Mouse (Mus musculus): ENCODE data around the gene Baiap2. TPM values are rescaled to one million over a fixed set of nuclear protein-coding genes. Genes with fewer than 3 reads are reported as not detected.

Gene Baiap2
- total RNA-seq (2021): 100 to 1,000 TPM; 197 to 200 TPM
- long read RNA-seq, experiment 1, full-length matches to known transcripts: 245 of 298 reads
- long read RNA-seq, experiment 1, partial matches to known transcripts: 43 of 298 reads
- long read RNA-seq, experiment 1, other reads (novel, unspliced or antisense): 10 of 298 reads
- long read RNA-seq, experiment 2, full-length matches to known transcripts: 216 of 282 reads
- long read RNA-seq, experiment 2, partial matches to known transcripts: 50 of 282 reads
- long read RNA-seq, experiment 2, other reads (novel, unspliced or antisense): 16 of 282 reads

DNA sequence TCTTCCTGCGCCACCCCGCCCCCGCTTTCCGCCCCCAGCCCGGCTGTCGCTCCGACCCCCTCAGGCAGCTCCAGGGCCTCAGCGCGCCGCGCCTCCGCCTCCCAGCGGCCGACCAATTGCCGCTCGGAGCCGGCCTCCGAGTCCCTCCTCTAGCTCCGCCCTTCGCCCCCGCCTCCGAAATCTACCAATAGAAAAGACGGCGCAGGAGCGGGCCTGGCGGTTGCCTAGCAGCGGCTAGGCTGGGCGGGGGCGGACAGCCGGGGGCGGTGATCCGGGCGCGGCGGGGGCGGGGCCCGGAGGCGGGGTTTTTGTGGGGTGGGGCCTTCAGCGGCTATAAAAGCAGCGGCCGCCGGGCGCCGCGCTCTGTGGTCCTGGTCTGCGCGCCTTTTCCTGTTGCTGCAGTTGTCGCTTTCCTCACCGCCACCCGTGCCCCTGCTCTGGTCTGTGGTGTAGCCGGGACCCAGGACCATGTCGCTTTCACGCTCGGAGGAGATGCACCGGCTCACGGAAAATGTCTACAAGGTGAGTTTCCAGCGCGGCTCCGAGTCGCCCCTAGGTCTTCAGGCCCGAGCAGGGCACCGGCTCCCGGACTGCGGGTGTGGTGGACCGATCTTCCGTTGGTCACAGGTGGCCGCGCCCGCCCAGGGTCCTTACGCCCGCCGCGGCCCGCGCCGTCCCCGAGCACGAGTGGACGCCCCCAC is at the start of gene Baiap2:
Gene Baiap2 (plus strand): TSS at position 37 of the 701 bp plus-strand sequence.
- DNase-seq (ENCODE audit: low spot score in 2 of 2): peak; percentile 99
- intact Hi-C loops (cut with DNase I): loop anchor here (2.0 kb wide), 1 partner anchor 48 kb away; no protein-coding TSS in a partner anchor

DNA sequence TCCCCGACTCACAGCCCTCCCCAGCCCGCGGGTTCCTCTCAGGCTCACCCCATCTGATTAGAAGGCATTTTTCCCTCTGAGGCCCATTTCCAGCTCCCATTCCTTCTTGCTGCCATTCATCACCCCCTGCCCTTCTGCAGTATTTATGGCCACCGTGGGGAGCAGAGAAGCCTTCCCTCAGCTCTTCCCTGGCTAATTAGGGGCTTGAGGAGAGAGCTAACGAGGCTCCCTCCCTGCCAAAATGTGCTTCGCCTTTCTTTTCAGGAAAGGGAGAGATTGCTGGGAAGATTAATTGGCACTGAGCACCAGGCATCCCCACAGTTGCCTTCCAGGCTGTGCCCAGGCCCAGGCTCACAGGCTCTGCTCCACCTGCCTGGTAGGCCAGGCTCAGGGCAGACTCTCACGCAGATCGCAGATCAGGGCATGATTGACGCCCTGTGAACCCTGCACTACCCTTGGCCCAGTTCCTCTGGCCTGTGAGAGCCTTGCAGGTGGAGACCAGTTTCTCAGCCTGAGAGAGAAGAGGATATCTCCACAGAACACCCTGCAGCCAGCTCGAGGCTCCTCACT is 48.8 kb upstream of the Baiap2 start:
- no peak for DNase-seq (ENCODE audit: low spot score in 2 of 2)
- intact Hi-C loops (cut with DNase I): no loop called here

DNA sequence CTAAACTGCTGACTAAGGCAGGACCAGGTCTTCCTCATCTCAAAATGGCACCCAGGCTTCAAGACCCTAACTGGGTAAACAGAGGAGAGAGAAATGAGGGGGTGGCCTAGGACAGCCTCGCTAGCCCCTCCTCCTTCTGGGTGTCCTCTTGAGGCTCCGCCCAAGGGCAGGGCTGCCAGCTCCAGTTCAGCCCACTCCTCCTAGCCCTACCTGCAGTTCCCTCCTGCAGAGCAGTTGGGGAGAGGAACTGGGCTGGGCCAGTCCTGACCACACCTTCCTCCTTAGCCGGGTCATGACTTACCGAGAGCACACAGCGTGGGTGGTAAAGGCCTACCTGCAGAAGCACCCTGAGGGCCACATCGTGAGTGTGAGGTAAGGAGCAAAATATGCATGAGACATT is 47.9 kb upstream of the Baiap2 start:
- intact Hi-C loops (cut with DNase I): no loop called here
- DNase-seq (ENCODE audit: low spot score in 2 of 2): no peak

- intact Hi-C loops (cut with DNase I): no loop called here
- no peak for DNase-seq (ENCODE audit: low spot score in 2 of 2)
Measured at GRCm38 (mm10) chr11:119897041-119897440, 45.5 kb upstream of the Baiap2 start.

DNA sequence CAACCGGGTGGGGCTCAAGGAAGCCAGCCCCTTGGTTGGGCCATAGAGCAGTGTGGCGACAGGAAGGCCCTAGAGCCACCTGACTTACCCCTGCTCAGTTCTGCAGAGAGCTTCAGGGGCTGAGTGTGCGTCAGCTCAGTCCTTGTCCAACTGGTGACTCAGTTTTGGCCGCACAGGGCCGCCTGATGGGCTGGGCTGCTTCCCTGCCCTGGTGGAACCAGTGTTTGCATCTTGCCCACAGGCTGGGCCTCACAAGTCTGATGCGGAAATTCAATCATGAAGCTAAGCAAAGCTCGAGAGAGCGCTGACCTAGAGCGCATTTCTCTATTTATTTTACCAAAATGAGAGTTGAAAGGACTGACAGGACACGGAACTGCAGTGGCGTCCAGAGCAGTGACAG is 43.6 kb upstream of the Baiap2 start:
- no peak for DNase-seq (ENCODE audit: low spot score in 2 of 2)
- intact Hi-C loops (cut with DNase I): no loop called here

DNA sequence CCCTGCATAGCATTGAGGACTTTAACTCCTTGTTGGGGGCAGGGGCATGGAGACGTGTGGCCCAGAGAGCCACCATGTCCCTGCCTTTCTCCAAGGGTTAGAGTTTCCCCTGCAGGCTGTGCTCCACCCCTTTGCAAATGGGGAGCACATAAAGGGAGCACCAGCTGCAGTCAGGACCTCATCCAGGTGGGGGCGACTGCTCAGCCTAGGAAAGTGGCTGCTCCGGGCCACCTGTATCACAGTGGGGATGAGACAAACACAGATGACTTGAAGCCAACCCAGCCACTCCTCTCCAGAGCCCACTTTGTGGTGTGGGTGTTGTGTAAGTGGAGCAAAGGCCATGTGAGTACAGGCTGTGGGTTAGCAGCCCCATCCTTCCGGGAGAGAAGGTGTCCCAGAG is 41.4 kb upstream of the Baiap2 start:
- intact Hi-C loops (cut with DNase I): loop anchor here (10.0 kb wide), 1 partner anchor 556 kb away; no protein-coding TSS in a partner anchor

DNA sequence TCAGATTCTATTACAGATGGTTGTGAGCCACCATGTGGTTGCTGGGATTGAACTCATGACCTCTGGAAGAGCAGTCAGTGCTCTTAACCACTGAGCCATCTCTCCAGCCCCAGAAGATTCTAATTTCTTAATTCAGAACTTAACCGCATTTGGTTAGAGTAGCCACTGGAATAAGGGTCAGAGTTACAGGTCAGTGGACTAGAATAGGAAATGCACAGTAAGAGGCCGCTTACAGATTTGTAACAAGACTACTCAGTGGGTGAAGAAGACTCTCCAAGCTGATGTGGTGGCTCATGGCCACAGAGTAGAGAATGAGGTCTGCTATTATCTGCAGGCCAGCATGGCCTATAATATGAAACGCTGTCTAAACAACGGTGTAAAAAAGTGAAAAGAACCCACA is 39.7 kb upstream of the Baiap2 start:
- intact Hi-C loops (cut with DNase I): loop anchor here (10.0 kb wide), 1 partner anchor 558 kb away; no protein-coding TSS in a partner anchor

More for the DNA sequence above, 41.4 kb upstream of the Baiap2 start:
- DNase-seq (ENCODE audit: low spot score in 2 of 2): no peak

DNA sequence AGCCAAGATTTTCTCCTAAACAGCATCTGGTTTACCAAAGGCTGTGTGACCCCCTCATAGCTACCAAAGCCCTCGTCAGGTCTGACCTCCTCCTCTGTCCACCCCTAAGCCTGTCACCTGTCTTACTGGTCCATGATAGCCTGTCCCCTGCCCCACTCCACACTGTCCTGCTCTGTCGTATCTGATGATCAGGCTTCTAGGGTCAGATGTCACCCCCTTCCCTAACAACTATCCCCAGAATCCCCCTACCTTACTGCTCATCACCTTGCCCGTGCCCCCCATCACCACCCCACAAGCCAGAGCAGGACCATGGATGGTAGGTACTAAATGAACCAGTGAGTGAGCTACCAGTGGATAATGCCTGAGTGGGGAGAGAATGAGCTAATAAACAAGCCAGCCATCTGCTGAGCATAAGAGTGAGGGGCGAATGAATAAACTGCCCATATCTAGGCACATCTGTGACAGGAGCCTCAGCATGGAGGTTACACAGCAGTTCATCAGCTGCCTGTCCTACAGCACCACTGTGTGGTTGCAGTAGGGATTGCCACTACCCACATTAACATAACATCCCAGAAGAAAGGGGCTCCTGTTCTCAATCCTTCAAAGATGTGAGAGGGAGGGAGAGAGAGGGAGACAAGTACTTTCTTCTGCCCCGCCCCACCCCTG is 37.8 kb upstream of the Baiap2 start:
- intact Hi-C loops (cut with DNase I): loop anchor here (1.0 to 10.0 kb wide), 2 partner anchors 401 to 560 kb away; no protein-coding TSS in a partner anchor

More for the DNA sequence above, 39.7 kb upstream of the Baiap2 start:
- no peak for DNase-seq (ENCODE audit: low spot score in 2 of 2)

DNA sequence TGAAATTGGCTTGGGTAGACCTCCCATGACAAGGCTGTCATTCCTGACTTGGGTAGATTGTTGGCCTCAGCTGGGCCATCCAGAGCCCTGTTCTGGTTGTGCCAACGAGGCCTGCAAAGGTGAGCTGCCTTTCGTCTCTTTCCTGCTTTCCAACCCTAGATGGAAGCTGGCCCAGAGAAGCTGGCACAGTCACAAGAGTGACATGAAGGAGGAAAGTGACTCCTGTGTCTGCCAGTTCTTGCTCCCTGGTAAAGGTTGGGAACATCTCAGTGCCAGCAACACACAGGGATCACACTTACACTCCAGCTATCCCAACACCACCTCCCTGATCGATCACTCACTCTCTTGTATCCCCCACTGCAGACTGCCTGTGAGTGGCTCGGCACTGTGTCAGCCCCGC is 36.8 kb upstream of the Baiap2 start:
- no peak for DNase-seq (ENCODE audit: low spot score in 2 of 2)

More for the DNA sequence above, 37.8 kb upstream of the Baiap2 start:
- DNase-seq (ENCODE audit: low spot score in 2 of 2): peak; percentile 87 to 89

GRCm38 (mm10) chr11:119907006-119907650 is 35.4 kb upstream of the Baiap2 start:
- intact Hi-C loops (cut with DNase I): loop anchor here (10.0 kb wide), 1 partner anchor 562 kb away; no protein-coding TSS in a partner anchor
- no peak for DNase-seq (ENCODE audit: low spot score in 2 of 2)

More for the DNA sequence above, 36.8 kb upstream of the Baiap2 start:
- intact Hi-C loops (cut with DNase I): loop anchor here (1.0 to 10.0 kb wide), 2 partner anchors 402 to 561 kb away; no protein-coding TSS in a partner anchor

- DNase-seq (ENCODE audit: low spot score in 2 of 2): no peak
- intact Hi-C loops (cut with DNase I): loop anchor here (2.0 to 10.0 kb wide), 2 partner anchors 85 to 563 kb away; no protein-coding TSS in a partner anchor
Measured at GRCm38 (mm10) chr11:119907711-119908110, 34.9 kb upstream of the Baiap2 start.

DNA sequence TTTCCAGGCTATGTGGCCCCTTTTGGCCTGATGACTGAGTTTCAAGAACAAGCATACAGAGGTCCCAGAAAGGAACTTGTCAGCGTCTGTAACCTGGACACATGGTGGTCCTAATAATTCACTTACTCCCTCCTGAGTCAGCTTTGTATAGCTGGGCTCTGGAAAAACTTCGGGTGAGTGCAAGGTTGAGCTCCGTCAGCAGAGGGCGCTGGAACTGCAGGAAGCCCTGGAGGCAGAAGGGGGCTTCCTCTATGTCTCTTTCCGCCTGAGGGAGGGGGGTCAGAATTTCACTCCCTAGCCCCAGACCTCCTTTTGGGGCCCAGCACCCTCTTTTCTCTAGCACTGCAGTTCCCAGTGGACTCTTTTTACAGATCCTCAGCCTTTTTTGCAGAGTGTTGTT is 33.1 kb upstream of the Baiap2 start:
- intact Hi-C loops (cut with DNase I): loop anchor here (2.0 to 10.0 kb wide), 2 partner anchors 83 to 565 kb away; no protein-coding TSS in a partner anchor
- DNase-seq (ENCODE audit: low spot score in 2 of 2): peak; percentile 74 to 83

DNA sequence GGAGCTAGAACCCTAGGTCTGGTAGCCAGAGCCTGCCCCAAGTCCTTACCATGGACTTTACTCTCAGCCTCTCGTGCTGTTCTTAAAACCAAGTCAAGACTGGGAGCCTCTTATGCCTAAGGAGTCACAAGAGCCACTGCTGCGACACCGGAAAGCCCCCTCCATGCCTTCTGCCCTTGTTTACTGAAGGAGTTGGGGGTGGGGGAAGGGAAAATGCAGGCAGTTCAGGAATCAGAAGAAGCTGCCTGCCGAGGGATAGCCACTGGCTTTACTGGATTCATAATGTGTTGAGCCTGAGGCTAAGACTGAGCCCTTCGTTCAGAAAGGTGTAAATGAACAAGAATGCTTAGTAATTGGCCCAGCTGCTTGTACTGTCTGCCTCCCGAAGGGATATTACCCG is 29.7 kb upstream of the Baiap2 start:
- intact Hi-C loops (cut with DNase I): no loop called here
- no peak for DNase-seq (ENCODE audit: low spot score in 2 of 2)

GRCm38 (mm10) chr11:119913291-119913934 is 29.1 kb upstream of the Baiap2 start, which contains the start of gene Chmp6:
Chmp6 (plus strand) TSS chr11:119913441.
- intact Hi-C loops (cut with DNase I): no loop called here
- DNase-seq (ENCODE audit: low spot score in 2 of 2): peak; percentile 85 to 95

- DNase-seq (ENCODE audit: low spot score in 2 of 2): no peak
- intact Hi-C loops (cut with DNase I): no loop called here
Measured at GRCm38 (mm10) chr11:119913935-119914314, 28.6 kb upstream of the Baiap2 start.

GRCm38 (mm10) chr11:119914381-119914780 is 28.2 kb upstream of the Baiap2 start:
- DNase-seq (ENCODE audit: low spot score in 2 of 2): no peak
- intact Hi-C loops (cut with DNase I): no loop called here

DNA sequence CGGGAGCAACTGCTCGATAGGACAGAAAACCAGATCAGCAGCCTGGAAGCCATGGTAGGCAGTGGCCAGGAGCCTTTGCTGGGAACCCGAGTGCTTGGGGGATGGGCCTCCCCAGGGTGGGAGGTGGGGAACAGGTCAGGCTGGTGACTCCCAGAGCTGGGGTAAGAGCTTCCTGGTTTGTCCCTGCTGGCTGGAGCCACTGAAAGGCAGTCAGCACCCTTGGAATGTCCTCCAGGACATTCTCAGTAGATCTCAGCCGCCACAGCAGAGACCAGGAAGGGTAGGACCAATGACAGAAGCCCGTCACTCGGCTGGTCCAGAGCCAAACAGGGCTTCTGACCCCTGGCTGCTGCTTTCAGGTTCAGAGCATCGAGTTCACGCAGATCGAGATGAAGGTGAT is 26.9 kb upstream of the Baiap2 start:
- no peak for DNase-seq (ENCODE audit: low spot score in 2 of 2)
- intact Hi-C loops (cut with DNase I): no loop called here

DNA sequence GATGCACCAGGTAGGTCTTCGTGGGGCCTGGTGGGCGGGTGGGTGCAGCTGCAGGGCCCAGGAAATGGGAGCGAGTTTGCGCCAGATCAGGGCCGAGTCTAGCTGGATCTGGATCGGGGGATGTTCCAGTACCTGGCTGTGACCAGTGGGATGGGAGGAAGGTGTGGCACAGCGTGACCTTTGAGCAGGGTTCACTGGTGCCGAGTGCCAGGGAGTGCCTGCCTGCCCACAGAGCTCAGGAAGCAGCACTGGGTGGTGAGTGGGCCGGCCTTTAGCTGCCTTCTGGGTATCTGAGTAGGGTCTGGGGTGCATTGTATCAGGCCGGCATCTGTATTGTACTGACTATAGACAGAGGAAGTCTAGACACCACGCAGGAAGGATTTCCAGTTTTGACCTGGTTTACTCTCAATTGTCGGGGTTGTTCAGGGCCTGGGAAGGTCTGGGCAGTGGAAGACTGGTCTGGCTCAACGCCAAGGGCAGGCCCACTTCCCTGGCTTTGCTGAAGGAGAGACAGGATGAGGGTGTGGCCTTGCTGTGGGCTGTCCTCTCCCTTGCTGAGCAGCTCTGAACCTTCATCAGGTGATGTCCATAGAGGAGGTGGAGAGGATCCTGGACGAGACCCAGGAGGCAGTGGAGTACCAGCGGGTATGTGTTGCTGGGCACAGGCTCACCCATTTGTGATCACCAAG is 26.3 kb upstream of the Baiap2 start:
- no peak for DNase-seq (ENCODE audit: low spot score in 2 of 2)
- intact Hi-C loops (cut with DNase I): no loop called here

Data from left cerebral cortex, postnatal 14 days (tissue).